ENCODE assay signal across 8 mouse cellular contexts in genomic region chr6:136803093-136803738, GRCm38 (mm10). TPM values are rescaled to one million over a fixed set of nuclear protein-coding genes. Genes with fewer than 3 reads are reported as not detected.
DNase-seq lines count a peak whose midpoint lies in the region; ATAC-seq lines count a peak whose summit lies in the region.

No protein-coding gene starts in this region.

- 9% methylated on average over 12 of the region's 12 CpGs for WGBS in heart, embryonic 16.5 days
- WGBS in midbrain, embryonic 11.5 days = 24% methylated on average over 12 of the region's 12 CpGs

- no peaks in the 10 kb centered on the region for H3K36me3 ChIP-seq in heart, embryonic 16.5 days (ENCODE audit: control insufficient read depth, insufficient read depth)
- no peaks in the 10 kb centered on the region for H3K36me3 ChIP-seq in midbrain, embryonic 11.5 days (ENCODE audit: control insufficient read depth, insufficient read depth, low read length)

- peak overlapping the region; percentile 100 for H3K27ac ChIP-seq in heart, embryonic 16.5 days (ENCODE audit: low read length)
- peak overlapping the region; percentile 100 for H3K27ac ChIP-seq in midbrain, embryonic 11.5 days (ENCODE audit: low read depth, low read length)

- H3K4me3 ChIP-seq in heart, embryonic 16.5 days (ENCODE audit: low read length) = peak overlapping the region; percentile 82
- H3K4me3 ChIP-seq in midbrain, embryonic 11.5 days (ENCODE audit: low read depth, low read length) = peak overlapping the region; percentile 69

- H3K9me3 ChIP-seq in heart, embryonic 16.5 days (replicated peaks; ENCODE audit: control insufficient read depth, low read length) = no peaks in the 10 kb centered on the region
- no peaks in the 10 kb centered on the region for H3K9me3 ChIP-seq in midbrain, embryonic 11.5 days (ENCODE audit: control insufficient read depth, low read length)

- H3K4me2 ChIP-seq in heart, embryonic 16.5 days (ENCODE audit: low read depth, low read length) = peak overlapping the region; percentile 92
- peak overlapping the region; percentile 80 for H3K4me2 ChIP-seq in midbrain, embryonic 11.5 days

- no peak for ATAC-seq in heart, embryonic 16.5 days (replicated peaks; ENCODE audit: extremely low read depth, insufficient read depth, low FRiP score)
- peak; percentile 0 for ATAC-seq in activated CD4-positive, CD25-positive, alpha-beta regulatory T cell, adult 4 months
- 0 out of 2 replicates have a peak, but pooled peaks have one; percentile 0 for ATAC-seq in granulocyte monocyte progenitor cell, adult 5-6 weeks (replicated peaks; ENCODE audit: poor library complexity, severe bottlenecking)
- no peak; the same call in 1 of the 2 replicates for ATAC-seq in midbrain, embryonic 11.5 days (ENCODE audit: low FRiP score)

- DNase-seq in heart, postnatal 4 days = no peak
- peak; percentile 97 for DNase-seq in midbrain, embryonic 11.5 days (ENCODE audit: low spot score, missing footprints)
- DNase-seq in left cerebral cortex, postnatal 25 days (ENCODE audit: low spot score in 2 of 2) = no peak
- no peak for DNase-seq in adrenal gland, adult 8-10 months
- no peak for DNase-seq in left cerebral cortex, postnatal 4 days

- peak overlapping the region; percentile 96 for H3K9ac ChIP-seq in heart, embryonic 16.5 days (ENCODE audit: low read length)
- H3K9ac ChIP-seq in midbrain, embryonic 11.5 days (ENCODE audit: low read length) = peak overlapping the region; percentile 95

- H3K27me3 ChIP-seq in heart, embryonic 16.5 days (ENCODE audit: control insufficient read depth, insufficient read depth, low read length) = no peaks in the 10 kb centered on the region
- H3K27me3 ChIP-seq in midbrain, embryonic 11.5 days (ENCODE audit: control insufficient read depth, insufficient read depth, low read length) = no peaks in the 10 kb centered on the region

- H3K4me1 ChIP-seq in heart, embryonic 16.5 days (ENCODE audit: control insufficient read depth, insufficient read depth, low read length) = peaks cover 12% of the 10 kb centered on the region
- peaks cover 6% of the 10 kb centered on the region; the same call in 1 of the 2 replicates for H3K4me1 ChIP-seq in midbrain, embryonic 11.5 days (ENCODE audit: control insufficient read depth, insufficient read depth, low read length)

- intact Hi-C loops in left cerebral cortex, postnatal 25 days (cut with DNase I) = loop anchor here (10.0 kb wide), 1 partner anchor 268 kb away; no protein-coding TSS in a partner anchor
- intact Hi-C loops in left cerebral cortex, postnatal 4 days (cut with DNase I) = no loop called here

RNA-seq across cellular contexts. Expression of gene Hist4h4, which starts 1.0 kb away (rescaled TPM):
- 0.16 and 0.20 TPM in 2 replicates for polyA plus RNA-seq in heart, embryonic 16.5 days (2015; fragmentation: Nextera tagmentation; extraction: Ambion mirVana)
- total RNA-seq in heart, postnatal 4 days (2021) = 10 to 100 TPM; 32.8 to 34.4 TPM
- 1 to 10 TPM in 1 of 2 experiments, under 1 TPM in 1; 0.96 to 1.2 TPM for polyA plus RNA-seq in activated CD4-positive, CD25-positive, alpha-beta regulatory T cell, adult 4 months (2017; shearing (Covaris generic))
- 7.0 and 20.7 TPM in 2 replicates for total RNA-seq in granulocyte monocyte progenitor cell, adult 5-6 weeks (2014; fragmentation: Nextera tagmentation)
- 46.7 and 58.9 TPM in 2 replicates for total RNA-seq in granulocyte monocyte progenitor cell, adult 5-6 weeks (2017)
- polyA plus RNA-seq in midbrain, embryonic 11.5 days (2014; fragmentation: Nextera tagmentation; extraction: Ambion mirVana) = 0.55 and 0.67 TPM in 2 replicates
- total RNA-seq in left cerebral cortex, postnatal 25 days (2021) = 10 to 100 TPM in 1 of 2 experiments, 1 to 10 TPM in 1; 7.8 to 10.6 TPM
- 10 to 100 TPM; 11.5 to 15.1 (median 12.4) TPM for total RNA-seq in adrenal gland, adult 8-10 months (2022)
- total RNA-seq in left cerebral cortex, postnatal 4 days (2021) = 10 to 100 TPM; 21.6 to 22.7 TPM

RNA-seq across cellular contexts. Expression of gene H2afj, which starts 4.8 kb away (rescaled TPM):
- polyA plus RNA-seq in heart, embryonic 16.5 days (2015; fragmentation: Nextera tagmentation; extraction: Ambion mirVana) = 79.2 and 90.0 TPM in 2 replicates
- total RNA-seq in heart, postnatal 4 days (2021) = 10 to 100 TPM; 28.1 to 33.6 TPM
- 100 to 1,000 TPM; 139 to 147 TPM for polyA plus RNA-seq in activated CD4-positive, CD25-positive, alpha-beta regulatory T cell, adult 4 months (2017; shearing (Covaris generic))
- 30.2 and 52.4 TPM in 2 replicates for total RNA-seq in granulocyte monocyte progenitor cell, adult 5-6 weeks (2014; fragmentation: Nextera tagmentation)
- total RNA-seq in granulocyte monocyte progenitor cell, adult 5-6 weeks (2017) = 69.6 and 88.9 TPM in 2 replicates
- polyA plus RNA-seq in midbrain, embryonic 11.5 days (2014; fragmentation: Nextera tagmentation; extraction: Ambion mirVana) = 94.5 and 107 TPM in 2 replicates
- 10 to 100 TPM; 56.9 to 66.7 TPM for total RNA-seq in left cerebral cortex, postnatal 25 days (2021)
- total RNA-seq in adrenal gland, adult 8-10 months (2022) = 100 to 1,000 TPM in 3 of 4 experiments, 10 to 100 TPM in 1; 81.8 to 292 (median 145) TPM
- 10 to 100 TPM; 49.9 to 51.7 TPM for total RNA-seq in left cerebral cortex, postnatal 4 days (2021)

RNA-seq across cellular contexts. Expression of gene Gucy2c, which starts 21.7 kb away (rescaled TPM):
- polyA plus RNA-seq in heart, embryonic 16.5 days (2015; fragmentation: Nextera tagmentation; extraction: Ambion mirVana) = 0.05 and 0.11 TPM in 2 replicates
- total RNA-seq in heart, postnatal 4 days (2021) = not detected
- polyA plus RNA-seq in activated CD4-positive, CD25-positive, alpha-beta regulatory T cell, adult 4 months (2017; shearing (Covaris generic)) = not detected
- total RNA-seq in granulocyte monocyte progenitor cell, adult 5-6 weeks (2014; fragmentation: Nextera tagmentation) = not detected in 2 replicates
- total RNA-seq in granulocyte monocyte progenitor cell, adult 5-6 weeks (2017) = not detected in 2 replicates
- 0.10 and 0.18 TPM in 2 replicates for polyA plus RNA-seq in midbrain, embryonic 11.5 days (2014; fragmentation: Nextera tagmentation; extraction: Ambion mirVana)
- total RNA-seq in left cerebral cortex, postnatal 25 days (2021) = under 1 TPM; 0.21 to 0.41 TPM
- under 1 TPM in 1 of 4 experiments, not detected in 3; 0.09 TPM for total RNA-seq in adrenal gland, adult 8-10 months (2022)
- under 1 TPM; 0.14 to 0.22 TPM for total RNA-seq in left cerebral cortex, postnatal 4 days (2021)

RNA-seq across cellular contexts. Expression of gene BC049715, which starts 24.2 kb away (rescaled TPM):
- 0.99 and 2.5 TPM in 2 replicates for polyA plus RNA-seq in heart, embryonic 16.5 days (2015; fragmentation: Nextera tagmentation; extraction: Ambion mirVana)
- 1 to 10 TPM; 2.1 to 2.5 TPM for total RNA-seq in heart, postnatal 4 days (2021)
- under 1 TPM; 0.48 to 0.60 TPM for polyA plus RNA-seq in activated CD4-positive, CD25-positive, alpha-beta regulatory T cell, adult 4 months (2017; shearing (Covaris generic))
- total RNA-seq in granulocyte monocyte progenitor cell, adult 5-6 weeks (2014; fragmentation: Nextera tagmentation) = 3.3 and 3.9 TPM in 2 replicates
- total RNA-seq in granulocyte monocyte progenitor cell, adult 5-6 weeks (2017) = 1.1 and 2.8 TPM in 2 replicates
- polyA plus RNA-seq in midbrain, embryonic 11.5 days (2014; fragmentation: Nextera tagmentation; extraction: Ambion mirVana) = 1.1 and 1.2 TPM in 2 replicates
- total RNA-seq in left cerebral cortex, postnatal 25 days (2021) = 1 to 10 TPM; 1.9 to 2.8 TPM
- total RNA-seq in adrenal gland, adult 8-10 months (2022) = 1 to 10 TPM in 1 of 4 experiments, under 1 TPM in 3; 0.51 to 1.3 (median 0.97) TPM
- total RNA-seq in left cerebral cortex, postnatal 4 days (2021) = 1 to 10 TPM; 2.0 to 2.6 TPM

RNA-seq across cellular contexts. Expression of gene Wbp11, which starts 24.8 kb away (rescaled TPM):
- 64.5 and 77.7 TPM in 2 replicates for polyA plus RNA-seq in heart, embryonic 16.5 days (2015; fragmentation: Nextera tagmentation; extraction: Ambion mirVana)
- total RNA-seq in heart, postnatal 4 days (2021) = 10 to 100 TPM; 89.9 to 90.8 TPM
- 10 to 100 TPM; 57.8 to 58.8 TPM for polyA plus RNA-seq in activated CD4-positive, CD25-positive, alpha-beta regulatory T cell, adult 4 months (2017; shearing (Covaris generic))
- total RNA-seq in granulocyte monocyte progenitor cell, adult 5-6 weeks (2014; fragmentation: Nextera tagmentation) = 139 and 168 TPM in 2 replicates
- total RNA-seq in granulocyte monocyte progenitor cell, adult 5-6 weeks (2017) = 53.9 and 58.5 TPM in 2 replicates
- polyA plus RNA-seq in midbrain, embryonic 11.5 days (2014; fragmentation: Nextera tagmentation; extraction: Ambion mirVana) = 149 and 154 TPM in 2 replicates
- total RNA-seq in left cerebral cortex, postnatal 25 days (2021) = 100 to 1,000 TPM; 124 to 125 TPM
- 100 to 1,000 TPM in 1 of 4 experiments, 10 to 100 TPM in 3; 75.0 to 108 (median 79.2) TPM for total RNA-seq in adrenal gland, adult 8-10 months (2022)
- 100 to 1,000 TPM in 1 of 2 experiments, 10 to 100 TPM in 1; 97.6 to 104 TPM for total RNA-seq in left cerebral cortex, postnatal 4 days (2021)

Comparison
In these comparisons a context has a peak if more than half of its experiments do, and no peak if none do; other contexts are left out.
1. ATAC-seq: peak in activated CD4-positive, CD25-positive, alpha-beta regulatory T cell, adult 4 months (single experiment) and granulocyte monocyte progenitor cell, adult 5-6 weeks (single experiment); none in heart, embryonic 16.5 days (single experiment) and midbrain, embryonic 11.5 days (single experiment).